Mouse (Mus musculus) liver, adult (tissue): ENCODE measurements around the gene Dmgdh.
A peak's percentile ranks its signal among the peaks of the same experiment; 100 is the strongest.

Experiments
- GATA4 ChIP-seq: IDR thresholded peaks from 2 replicates; pipeline ENCODE4 v1.6.1; 2014; ENCODE audit warnings: mild to moderate bottlenecking, low read length; ENCODE audit not compliant: insufficient replicate concordance

Dmgdh gene

GRCm38 (mm10) chr13:93674131-93674561 lies at the start of gene Dmgdh, which contains the start of gene Bhmt2:
Gene Dmgdh (plus strand): TSS chr13:93674433.
Gene Bhmt2 (minus strand): TSS chr13:93674302.
- TF ChIP-seq GATA4: no peak

- TF ChIP-seq GATA4: no peak
These were observed 45.4 kb upstream of the Dmgdh start for GRCm38 (mm10) chr13:93628861-93629260.

GRCm38 (mm10) chr13:93630941-93631705 lies 43.1 kb upstream of the Dmgdh start:
- TF ChIP-seq GATA4: no peak; the same call in 1 of the 2 replicates

- no peak for TF ChIP-seq GATA4
These were observed 41.3 kb upstream of the Dmgdh start for GRCm38 (mm10) chr13:93632927-93633326.

GRCm38 (mm10) chr13:93636561-93636960 lies 37.7 kb upstream of the Dmgdh start:
- no peak for TF ChIP-seq GATA4

GRCm38 (mm10) chr13:93637282-93638245 lies 36.7 kb upstream of the Dmgdh start, which contains the start of gene Bhmt:
Gene Bhmt (minus strand): TSS chr13:93637961.
- peak; percentile 86 for TF ChIP-seq GATA4

GRCm38 (mm10) chr13:93639636-93640035 lies 34.6 kb upstream of the Dmgdh start:
- peak; percentile 80 for TF ChIP-seq GATA4

GRCm38 (mm10) chr13:93648387-93649130 lies 25.7 kb upstream of the Dmgdh start:
- TF ChIP-seq GATA4: peak; percentile 100

GRCm38 (mm10) chr13:93653382-93653781 lies 20.9 kb upstream of the Dmgdh start:
- TF ChIP-seq GATA4: peak; percentile 91

GRCm38 (mm10) chr13:93657941-93658340 lies 16.3 kb upstream of the Dmgdh start:
- no peak for TF ChIP-seq GATA4

GRCm38 (mm10) chr13:93667586-93667985 lies 6.6 kb upstream of the Dmgdh start:
- TF ChIP-seq GATA4: no peak

- no peak for TF ChIP-seq GATA4
These were observed 1.9 kb upstream of the Dmgdh start for GRCm38 (mm10) chr13:93672371-93672770.

- no peak for TF ChIP-seq GATA4
These were observed 937 bp upstream of the Dmgdh start for GRCm38 (mm10) chr13:93673296-93673695.

GRCm38 (mm10) chr13:93676864-93677263 lies 2.6 kb downstream of the Dmgdh start:
- no peak for TF ChIP-seq GATA4

GRCm38 (mm10) chr13:93683336-93683735 lies 9.1 kb downstream of the Dmgdh start:
- no peak for TF ChIP-seq GATA4
